Mouse (Mus musculus) CD4-positive, CD25-positive, alpha-beta regulatory T cell, adult 4 months (primary cell): Measurements from ENCODE around the gene Serpinb6a. TPM values are rescaled to one million over a fixed set of nuclear protein-coding genes. Genes with fewer than 3 reads are reported as not detected.

Source experiments
- ATAC-seq: one replicate; pipeline ENCODE4 v1.8.0; 2017
- polyA plus RNA-seq, 2 experiments: library from polyadenylated mRNA; unstranded; fragments of 100-300 nt; shearing (Covaris generic); gene quantifications; one replicate each; pipeline ENCODE4 v1.2.1; 2017

The Serpinb6a gene
- polyA plus RNA-seq, 2 experiments from 2014 or later = 30.8 to 36.8 TPM

- ATAC-seq = no peak
These were observed 97.2 kb downstream of the Serpinb6a start, which contains the start of gene Serpinb6c for GRCm38 (mm10) chr13:33905176-33905954. TSS of gene Serpinb6c (minus strand) at chr13:33905708.

GRCm38 (mm10) chr13:33903290-33903689, 99.3 kb downstream of the Serpinb6a start:
- no peak for ATAC-seq

- ATAC-seq = no peak
These were observed 108.4 kb downstream of the Serpinb6a start for GRCm38 (mm10) chr13:33894207-33894606.

Other genes with a start within 250 kb of the Serpinb6a start
- gene Serpinb6e, start 159.4 kb downstream of the Serpinb6a start, polyA plus RNA-seq = not detected
- under 1 TPM in 1 of 2 experiments, not detected in 1; 0.48 TPM for gene Serpinb6c, start 97.1 kb downstream of the Serpinb6a start, polyA plus RNA-seq
- gene Nqo2, start 38.1 kb downstream of the Serpinb6a start, polyA plus RNA-seq = 1 to 10 TPM; 6.9 to 9.8 TPM
- gene Ripk1, start 431 bp downstream of the Serpinb6a start, polyA plus RNA-seq = 10 to 100 TPM; 10.4 to 18.0 TPM
- 10 to 100 TPM; 29.9 to 36.0 TPM for gene Bphl, start 34.8 kb upstream of the Serpinb6a start, polyA plus RNA-seq
- gene Tubb2a, start 75.2 kb upstream of the Serpinb6a start, polyA plus RNA-seq = 10 to 100 TPM; 17.8 to 20.1 TPM
- gene Tubb2b, start 127.7 kb upstream of the Serpinb6a start, polyA plus RNA-seq = under 1 TPM; 0.59 to 0.72 TPM
- 10 to 100 TPM; 36.0 to 41.4 TPM for gene Psmg4, start 160.2 kb upstream of the Serpinb6a start, polyA plus RNA-seq